Mouse (Mus musculus) CD8-positive naive resting alpha-beta T cell, adult 57 days (primary cell): ENCODE data around the gene Trim7. TPM values are rescaled to one million over a fixed set of nuclear protein-coding genes. Genes with fewer than 3 reads are reported as not detected.

Experiments
- total RNA-seq: library from RNA; stranded (reverse); gene quantifications from one replicate; pipeline ENCODE4 v1.2.4, GENCODE M21; 2023

Trim7 gene
- 15.4 TPM for total RNA-seq

GRCm38 (mm10) chr11:48825979-48826751, at the start of gene Trim7, which contains the start of gene Gm12184:
Trim7 (plus strand) TSS chr11:48826140.
Gm12184 (minus strand) TSS chr11:48826655.

GRCm38 (mm10) chr11:48799921-48800701, 25.8 kb upstream of the Trim7 start, which contains the start of gene Rack1:
Rack1 (plus strand) TSS chr11:48800332.

GRCm38 (mm10) chr11:48816800-48817665, 8.9 kb upstream of the Trim7 start, which contains the start of gene Trim41:
Trim41 (minus strand) TSS chr11:48817353.

GRCm38 (mm10) chr11:48871201-48871772, 45.3 kb downstream of the Trim7 start, which contains the start of gene Irgm1:
Irgm1 (minus strand) TSS chr11:48871683.

Other genes starting within 250 kb of the Trim7 start
- gene Rack1, start 25.8 kb upstream of the Trim7 start, total RNA-seq: 2,261 TPM
- 28.7 TPM for gene Trim41, start 8.8 kb upstream of the Trim7 start, total RNA-seq
- gene Gm12184, start 515 bp downstream of the Trim7 start, total RNA-seq: 0.55 TPM
- gene Irgm1, start 45.5 kb downstream of the Trim7 start, total RNA-seq: 49.6 TPM
- 17.5 TPM for gene Gm5431, start 76.1 kb downstream of the Trim7 start, total RNA-seq
- gene Psme2b, start 120.0 kb downstream of the Trim7 start, total RNA-seq: 32.2 TPM
- gene Olfr56, start 152.7 kb downstream of the Trim7 start, total RNA-seq: 1.0 TPM
- gene 9930111J21Rik1, start 153.3 kb downstream of the Trim7 start, total RNA-seq: 63.7 TPM
- 50.9 TPM for gene Gm12185, start 166.1 kb downstream of the Trim7 start, total RNA-seq
- gene Tgtp1, start 168.0 kb downstream of the Trim7 start, total RNA-seq: 115 TPM
- 77.4 TPM for gene 9930111J21Rik2, start 225.1 kb downstream of the Trim7 start, total RNA-seq
- 86.7 TPM for gene Tgtp2, start 238.1 kb downstream of the Trim7 start, total RNA-seq